Mouse (Mus musculus): ENCODE measurements around the gene Slc25a44. TPM values are rescaled to one million over a fixed set of nuclear protein-coding genes. Genes with fewer than 3 reads are reported as not detected.
"Not testable (repeated sequence)": the region's sequence is repeated elsewhere in the genome, so short reads cannot be mapped to it uniquely, and the experiment has no call there.

Slc25a44 gene
- total RNA-seq, 4 experiments from 2014 or later: 72.5 to 77.6 (median 75.9) TPM

- no peak for DNase-seq (ENCODE audit: low spot score in 2 of 2)
Observed at GRCm38 (mm10) chr3:88450379-88451131, 25.6 kb upstream of the Slc25a44 start.

DNA sequence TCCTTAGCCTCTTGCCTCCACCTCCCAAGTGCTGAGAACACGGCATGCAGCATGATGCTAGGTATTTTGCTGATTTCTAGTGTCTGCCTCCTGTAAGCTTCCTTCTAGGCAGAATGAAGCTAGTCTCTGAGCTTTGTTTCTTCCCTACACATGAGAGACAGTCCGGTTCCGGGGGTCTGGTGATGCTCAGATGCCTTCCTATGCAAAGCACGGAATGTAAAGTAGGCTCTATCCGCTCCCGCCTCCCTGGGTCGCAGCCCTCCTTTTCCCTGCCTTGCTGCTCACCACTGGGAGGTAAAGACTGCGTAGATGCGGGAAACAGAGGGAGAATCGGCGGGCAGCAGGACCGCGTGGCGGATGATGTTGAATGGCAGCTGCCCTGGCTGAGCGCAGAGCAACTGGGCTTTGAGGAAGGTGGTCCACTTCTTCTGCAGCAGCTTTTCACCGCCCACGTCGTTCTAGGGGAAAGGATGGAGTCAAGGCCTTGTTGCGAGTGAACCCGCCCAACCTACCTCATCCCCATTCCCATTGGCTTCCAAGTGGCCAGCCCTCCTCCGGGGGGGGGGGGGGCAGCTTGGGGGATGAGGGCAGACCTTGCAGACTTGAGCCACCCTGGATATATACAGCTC, 24.6 kb upstream of the Slc25a44 start:
- no peak for DNase-seq (ENCODE audit: low spot score in 2 of 2)

DNA sequence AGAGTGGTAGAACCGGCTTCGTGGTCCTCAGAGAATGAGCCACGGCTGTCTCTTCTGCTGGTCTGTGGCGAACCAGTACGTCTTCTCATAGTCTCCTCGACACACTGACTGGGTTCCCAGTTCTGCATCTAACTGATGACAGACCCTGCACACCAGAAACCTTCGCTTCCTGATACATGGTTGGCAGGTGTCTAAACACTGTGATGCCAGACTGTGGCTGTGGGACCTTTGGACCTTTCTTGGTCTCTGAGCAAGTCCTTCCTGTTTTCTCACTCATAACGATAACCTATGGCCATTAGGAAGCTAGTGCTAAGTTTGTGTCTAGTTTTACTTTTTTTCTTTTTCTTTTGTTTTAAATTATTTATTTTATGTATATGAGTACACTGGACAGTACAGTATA, 23.5 kb upstream of the Slc25a44 start:
- DNase-seq (ENCODE audit: low spot score in 2 of 2): no peak

DNA sequence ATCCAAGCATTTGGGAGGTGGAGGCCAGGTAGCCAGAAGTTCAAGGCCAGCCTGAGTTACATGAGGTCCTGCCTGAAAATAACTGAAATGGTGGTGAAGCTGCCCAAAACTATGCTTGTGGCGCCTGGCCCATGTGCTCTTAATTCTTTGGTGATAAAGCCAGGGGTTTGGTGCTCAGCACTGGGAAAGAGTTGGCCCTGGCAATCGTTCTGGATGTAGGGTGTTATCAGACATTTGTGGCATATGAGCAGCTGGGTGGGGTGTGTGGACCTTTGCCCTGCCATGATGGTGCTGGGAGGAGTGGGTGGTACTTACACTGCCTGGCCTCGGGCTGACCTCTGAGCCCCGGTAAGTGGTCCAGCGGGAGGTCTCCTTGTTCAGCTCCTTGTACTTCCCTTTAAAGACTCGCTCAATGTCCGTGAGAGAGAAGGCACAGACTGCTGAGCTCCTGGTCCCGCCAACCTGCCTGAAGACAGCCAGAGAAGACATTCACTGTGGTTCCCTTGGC, 22.8 kb upstream of the Slc25a44 start:
- DNase-seq (ENCODE audit: low spot score in 2 of 2): no peak

DNA sequence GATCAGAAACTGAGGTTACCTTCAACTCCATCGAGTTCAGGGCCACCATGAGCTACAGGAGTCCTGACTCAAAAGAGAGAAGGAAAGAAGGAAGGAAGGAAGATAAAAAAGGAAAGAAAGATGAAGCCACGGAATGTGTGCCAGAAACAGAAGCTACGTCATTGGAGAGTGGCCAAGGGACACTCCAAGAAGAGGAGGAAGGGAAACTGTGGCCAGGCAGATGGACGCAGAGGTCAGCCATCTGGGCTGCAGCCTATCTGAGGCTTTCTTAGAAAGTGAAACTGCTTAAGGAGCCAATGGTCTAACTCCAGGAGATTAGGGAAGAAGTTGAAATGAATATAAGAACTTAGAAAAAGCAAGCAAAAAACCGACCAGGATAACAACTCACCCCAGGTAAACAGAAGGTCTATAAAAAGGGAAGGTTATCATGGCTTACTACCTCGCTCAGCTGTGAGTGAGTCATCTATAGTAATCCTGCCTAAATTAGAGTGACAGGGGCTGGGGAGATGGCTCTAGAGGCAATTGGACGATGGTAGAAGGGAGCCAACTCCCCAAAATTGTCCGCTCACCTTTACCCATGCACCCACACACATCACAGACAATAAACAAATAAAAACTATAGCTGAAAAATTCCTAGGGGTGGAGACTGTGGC, 21.7 kb upstream of the Slc25a44 start:
- DNase-seq (ENCODE audit: low spot score in 2 of 2): no peak

GRCm38 (mm10) chr3:88442888-88443287, 17.9 kb upstream of the Slc25a44 start:
- no peak for DNase-seq (ENCODE audit: low spot score in 2 of 2)

GRCm38 (mm10) chr3:88442488-88442887, 17.5 kb upstream of the Slc25a44 start:
- no peak for DNase-seq (ENCODE audit: low spot score in 2 of 2)

DNA sequence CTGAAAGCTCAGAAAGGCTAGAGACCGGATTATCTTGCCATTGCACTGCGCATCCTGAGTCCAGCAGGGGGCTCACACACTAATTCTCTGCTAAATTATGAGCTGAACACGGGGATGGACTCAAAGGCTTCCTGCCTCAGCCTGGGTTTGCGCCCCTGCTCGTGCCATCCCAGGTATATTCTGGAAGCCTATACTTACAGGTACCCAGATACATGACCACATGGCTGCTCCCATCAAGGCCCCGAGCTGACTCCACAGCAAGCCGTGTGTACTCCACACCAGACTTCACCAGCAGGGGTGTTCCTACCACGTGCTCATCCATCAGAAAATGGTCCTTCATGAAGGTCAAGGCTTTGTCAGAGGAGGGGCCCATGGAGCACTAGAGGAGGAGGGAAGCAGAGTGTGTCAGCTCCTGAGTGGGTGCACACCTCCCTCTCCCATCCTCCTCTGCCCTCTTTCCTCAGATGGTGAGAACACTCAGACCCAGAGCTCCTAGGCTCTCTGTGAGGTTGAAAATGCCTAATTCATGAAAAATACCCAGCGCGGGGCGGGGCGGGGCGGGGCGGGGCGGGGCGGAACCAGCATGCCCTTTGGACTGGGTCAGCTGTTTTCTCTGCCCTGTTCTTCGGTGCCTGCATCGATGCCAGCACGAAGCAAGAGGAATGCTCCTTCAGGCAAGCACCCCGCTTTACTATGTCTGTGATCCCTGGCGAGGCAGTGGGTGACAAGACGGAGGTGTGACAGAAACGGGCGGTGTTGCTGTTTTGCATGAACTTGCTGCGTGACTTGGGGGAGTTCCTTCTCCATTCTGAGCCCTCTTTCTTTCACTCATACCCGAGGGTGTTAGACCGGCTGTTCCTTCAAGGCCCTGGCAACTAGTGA, 15.8 kb upstream of the Slc25a44 start:
- peak in 1 of 2 experiments; percentile 63 for DNase-seq (ENCODE audit: low spot score in 2 of 2)

DNA sequence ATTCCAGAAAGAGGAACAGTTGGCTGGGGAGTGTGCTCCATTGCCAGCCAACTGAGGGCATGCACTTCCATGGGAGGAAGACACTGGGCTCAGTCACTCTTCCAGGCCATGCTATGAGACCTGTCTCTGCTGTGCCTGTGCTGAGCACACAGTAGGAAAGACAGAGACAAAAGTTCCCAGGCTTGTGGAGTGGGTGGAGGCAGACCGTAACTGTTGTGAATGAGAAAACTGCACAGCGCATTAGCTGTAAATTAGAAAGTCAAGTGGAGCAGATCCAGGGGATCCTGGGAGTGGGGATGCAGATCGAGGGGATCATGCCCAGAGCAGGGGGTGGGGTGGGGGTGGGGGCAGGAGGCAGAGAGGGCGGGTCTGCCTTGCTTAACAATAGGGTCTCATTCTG, 14.6 kb upstream of the Slc25a44 start:
- no peak for DNase-seq (ENCODE audit: low spot score in 2 of 2)

DNA sequence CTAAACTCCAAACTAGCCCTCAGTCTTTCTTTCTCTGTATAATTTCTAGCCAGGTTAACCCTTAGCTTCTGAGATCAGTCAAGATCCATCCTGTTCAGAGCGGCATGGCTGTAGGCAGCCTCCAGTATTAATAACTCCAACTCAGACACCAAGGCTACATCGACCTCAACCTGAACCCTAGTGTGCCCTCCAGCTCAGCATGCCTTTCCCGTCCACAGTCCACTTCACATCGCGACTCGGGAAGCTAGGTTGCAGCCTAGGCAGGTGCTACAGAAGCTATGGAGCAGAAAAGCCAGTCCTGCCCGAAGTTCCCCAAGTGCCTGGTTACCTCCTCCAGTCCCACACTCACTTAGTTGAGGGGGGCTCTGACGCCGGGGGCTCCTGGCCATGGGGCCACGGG, 12.5 kb upstream of the Slc25a44 start:
- no peak for DNase-seq (ENCODE audit: low spot score in 2 of 2)

- DNase-seq (ENCODE audit: low spot score in 2 of 2): peak in 1 of 2 experiments; percentile 48
Observed at GRCm38 (mm10) chr3:88436395-88437201, 11.7 kb upstream of the Slc25a44 start.

DNA sequence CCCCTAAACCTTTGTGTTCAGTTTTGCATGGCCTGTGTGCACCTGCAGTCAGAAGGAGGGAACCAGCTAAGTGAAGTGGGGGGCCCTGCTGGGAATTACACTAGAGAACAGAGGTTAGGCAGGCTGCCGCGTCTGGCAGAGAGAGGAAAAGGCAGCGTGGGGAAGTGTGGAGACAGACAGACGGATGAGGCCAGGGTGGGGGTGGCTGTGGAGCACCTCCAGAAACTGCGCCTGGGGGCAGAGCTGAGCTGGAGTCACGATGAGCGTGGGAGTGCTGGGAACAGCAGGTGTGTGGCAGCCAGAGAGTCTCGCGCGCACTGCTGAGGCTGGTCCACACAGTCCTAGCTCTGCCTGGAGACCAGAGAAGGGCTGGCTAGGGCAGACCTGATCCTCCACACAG, 10.6 kb upstream of the Slc25a44 start:
- DNase-seq (ENCODE audit: low spot score in 2 of 2): peak; percentile 39 to 93

GRCm38 (mm10) chr3:88428639-88429038, 3.7 kb upstream of the Slc25a44 start:
- not testable (repeated sequence) for DNase-seq (ENCODE audit: low spot score in 2 of 2)

DNA sequence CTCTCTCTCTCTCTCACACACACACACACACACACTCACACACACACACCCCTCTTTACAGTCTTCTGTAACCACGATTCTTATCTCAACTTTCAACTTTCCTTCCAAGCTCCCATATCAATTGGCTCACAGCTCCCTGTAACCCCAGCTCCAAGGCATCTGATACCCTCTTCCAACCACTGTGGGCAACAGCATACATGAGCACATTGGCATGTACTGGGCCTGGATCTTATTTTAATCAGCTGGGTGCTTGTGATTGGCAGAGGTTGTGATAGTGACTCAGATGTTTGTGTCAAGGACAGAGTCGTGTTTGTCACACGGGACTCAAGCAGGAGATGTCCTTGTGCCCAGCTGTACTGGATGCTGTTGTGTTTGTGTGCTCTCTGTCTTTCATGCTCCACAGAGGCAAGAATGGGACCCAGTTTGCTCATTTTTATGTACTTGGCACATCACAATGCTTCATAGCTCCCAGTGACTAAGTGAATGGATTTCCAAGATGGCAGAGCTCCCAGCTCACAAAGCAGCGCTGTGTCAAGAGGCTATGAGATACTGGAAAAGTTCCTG, 2.5 kb upstream of the Slc25a44 start:
- no peak for DNase-seq (ENCODE audit: low spot score in 2 of 2)

DNA sequence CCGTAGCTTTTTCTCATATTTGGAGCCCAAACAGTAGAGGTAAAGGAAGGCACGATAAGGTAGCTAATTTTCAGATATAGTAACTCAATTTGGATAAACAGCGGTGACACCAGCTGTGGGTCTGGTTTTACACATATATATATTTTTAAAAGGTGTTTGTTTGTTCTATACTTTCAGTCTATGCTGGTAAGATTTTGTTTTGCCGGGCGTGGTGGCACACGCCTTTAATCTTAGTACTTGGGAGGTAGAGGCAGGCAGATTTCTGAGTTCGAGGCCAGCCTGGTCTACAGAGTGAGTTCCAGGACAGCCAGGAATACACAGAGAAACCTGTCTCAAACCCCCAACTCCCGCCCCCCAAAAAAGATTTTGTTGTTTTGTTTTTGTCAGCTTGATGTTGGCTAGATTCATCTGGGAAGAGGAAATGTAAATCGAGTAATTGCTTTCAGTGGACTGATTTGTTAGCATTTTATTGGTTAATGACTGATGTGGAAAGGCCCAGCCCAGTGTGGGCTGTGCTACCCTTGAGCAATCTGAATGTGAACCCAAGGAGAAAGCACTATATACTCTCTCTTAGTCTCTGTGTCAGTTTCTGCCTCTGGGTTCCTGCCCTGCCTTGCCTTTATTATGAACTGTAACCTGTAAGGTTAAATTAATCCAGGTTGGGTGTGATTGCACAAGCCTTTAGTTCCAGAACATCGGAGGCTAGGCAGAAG, 925 bp upstream of the Slc25a44 start:
- no peak for DNase-seq (ENCODE audit: low spot score in 2 of 2)

- no peak for DNase-seq (ENCODE audit: low spot score in 2 of 2)
Observed at GRCm38 (mm10) chr3:88425330-88425689, 371 bp upstream of the Slc25a44 start.

DNA sequence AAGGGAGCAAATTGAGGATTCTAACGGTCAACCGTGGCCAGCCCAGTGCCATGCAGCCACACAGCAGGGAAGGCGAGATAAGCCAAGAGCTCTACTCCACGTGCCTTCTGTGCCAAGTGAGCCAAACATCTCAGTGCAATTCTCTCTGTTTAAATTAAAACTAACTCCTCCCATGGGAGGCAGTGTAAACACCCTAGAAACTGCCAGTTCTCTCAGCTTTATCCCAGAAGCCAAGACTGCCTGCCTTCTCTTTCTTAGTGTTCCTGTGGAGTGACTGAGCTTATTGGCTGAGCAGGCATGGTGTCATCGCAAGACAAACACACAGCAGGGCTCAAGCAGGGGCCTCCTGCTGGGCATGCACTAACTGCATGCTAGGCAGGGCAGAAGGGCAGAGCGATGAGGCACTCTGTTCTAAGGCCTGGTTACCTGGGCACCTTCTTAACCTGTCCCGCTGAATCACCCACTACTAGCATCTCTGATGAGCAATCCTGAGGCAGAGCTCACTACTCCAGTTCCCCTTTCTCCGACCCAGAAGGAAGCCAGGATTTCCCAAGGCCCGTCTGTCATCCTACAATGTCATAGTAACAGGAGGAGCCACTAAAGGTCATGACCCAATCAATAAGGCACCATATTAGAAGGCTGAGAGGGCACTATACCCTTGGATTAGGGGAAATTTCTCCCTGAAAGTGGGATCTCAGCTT, 2.8 kb downstream of the Slc25a44 start:
- DNase-seq (ENCODE audit: low spot score in 2 of 2): no peak

DNA sequence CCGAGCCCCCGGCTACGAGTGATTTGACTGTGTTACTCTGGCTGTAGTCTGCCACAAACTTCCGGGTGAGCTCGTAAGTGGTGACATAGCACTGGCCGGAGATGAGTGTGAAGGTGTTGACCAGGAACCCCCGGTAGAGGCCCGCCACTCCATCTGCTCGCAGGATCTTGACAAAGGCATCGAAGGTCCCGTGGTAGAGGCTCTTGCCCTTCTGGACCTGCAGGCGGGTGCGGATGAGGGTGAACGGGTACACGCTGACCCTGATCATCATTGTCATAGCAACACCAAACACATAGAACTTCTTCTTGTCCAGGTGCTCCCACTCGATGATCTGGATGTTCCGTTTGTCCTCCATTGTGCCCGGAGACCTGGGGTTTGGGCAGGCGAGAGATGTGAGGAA, 4.2 kb downstream of the Slc25a44 start:
- DNase-seq (ENCODE audit: low spot score in 2 of 2): no peak

GRCm38 (mm10) chr3:88418016-88418415, 6.9 kb downstream of the Slc25a44 start:
- no peak for DNase-seq (ENCODE audit: low spot score in 2 of 2)
